Mouse (Mus musculus): ENCODE measurements around the gene Rheb. TPM values are rescaled to one million over a fixed set of nuclear protein-coding genes. Genes with fewer than 3 reads are reported as not detected.
A peak's percentile ranks its signal among the peaks of the same experiment; 100 is the strongest.
"Not testable (repeated sequence)": the region's sequence is repeated elsewhere in the genome, so short reads cannot be mapped to it uniquely, and the experiment has no call there.

Rheb gene
- polyA plus RNA-seq, 1 experiment from 2014 or later: 228 TPM

DNA sequence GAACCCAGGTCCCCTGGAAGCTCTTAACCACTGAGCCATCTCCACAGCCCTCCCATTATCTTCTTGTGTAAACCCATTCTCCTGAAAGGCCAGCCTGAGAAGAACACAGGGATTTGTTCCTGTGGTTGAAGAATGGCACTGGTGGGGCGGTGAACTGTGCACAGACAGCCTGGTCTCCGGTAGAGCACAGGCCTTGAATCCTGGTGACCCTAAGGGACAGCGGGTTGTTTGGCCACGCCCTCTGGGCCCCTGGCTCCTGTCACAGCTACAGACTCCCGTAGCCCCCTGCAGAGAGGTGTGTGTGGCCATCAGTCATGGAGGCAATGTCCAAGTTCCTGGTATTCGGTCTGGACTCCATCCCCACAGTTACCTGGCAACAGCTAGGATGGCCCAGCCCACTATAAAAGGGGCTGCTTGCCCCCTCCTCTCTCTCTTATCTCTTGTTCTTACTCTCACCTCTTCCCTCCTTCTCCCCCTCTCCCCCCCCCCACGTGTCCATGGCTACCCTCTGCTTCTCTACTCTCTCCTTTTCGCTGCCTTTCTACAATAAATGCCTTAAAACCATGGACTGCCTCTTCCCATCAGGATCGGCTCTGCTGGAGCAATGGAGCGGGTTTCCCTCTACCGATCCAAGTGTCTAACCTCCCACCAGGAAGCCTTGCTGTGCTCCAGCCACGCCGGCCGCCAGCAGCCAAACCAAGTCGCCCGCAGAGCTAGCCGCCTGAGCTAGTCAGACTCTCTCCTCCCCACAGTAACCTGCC is 64.2 kb downstream of the Rheb start:
- no peaks in the 10 kb centered on the region for H3K9me3 ChIP-seq
- peak overlapping the region; percentile 5; the same call in 1 of the 2 replicates for H3K4me3 ChIP-seq
- peaks cover 7% of the 10 kb centered on the region; the same call in 1 of the 2 replicates for H3K4me1 ChIP-seq
- H3K27ac ChIP-seq: no peak overlapping the region
- 10% methylated on average over 17 of the region's 17 CpGs for WGBS
- H3K36me3 ChIP-seq (replicated peaks): no peaks in the 10 kb centered on the region
- no peak for ATAC-seq (replicated peaks)
- H3K9ac ChIP-seq: no peak overlapping the region
- peak overlapping the region; percentile 41 for H3K4me2 ChIP-seq
- H3K27me3 ChIP-seq (replicated peaks): peaks cover 6% of the 10 kb centered on the region; the same call in 1 of the 2 replicates

- Histone ChIP-seq H3K9me3 (no peaks in the 10 kb centered on the region), H3K4me3 (no peak overlapping the region), H3K36me3 (replicated peaks) (no peaks in the 10 kb centered on the region), H3K4me2 (no peak overlapping the region), H3K27ac (no peak overlapping the region), H3K27me3 (replicated peaks) (peaks cover 6% of the 10 kb centered on the region; the same call in 1 of the 2 replicates), H3K9ac (no peak overlapping the region), H3K4me1 (peaks cover 7% of the 10 kb centered on the region; the same call in 1 of the 2 replicates)
- no peak for ATAC-seq (replicated peaks)
- 71% methylated on average over 4 of the region's 4 CpGs for WGBS
Measured at GRCm38 (mm10) chr5:24776681-24777080, 65.7 kb downstream of the Rheb start.

DNA sequence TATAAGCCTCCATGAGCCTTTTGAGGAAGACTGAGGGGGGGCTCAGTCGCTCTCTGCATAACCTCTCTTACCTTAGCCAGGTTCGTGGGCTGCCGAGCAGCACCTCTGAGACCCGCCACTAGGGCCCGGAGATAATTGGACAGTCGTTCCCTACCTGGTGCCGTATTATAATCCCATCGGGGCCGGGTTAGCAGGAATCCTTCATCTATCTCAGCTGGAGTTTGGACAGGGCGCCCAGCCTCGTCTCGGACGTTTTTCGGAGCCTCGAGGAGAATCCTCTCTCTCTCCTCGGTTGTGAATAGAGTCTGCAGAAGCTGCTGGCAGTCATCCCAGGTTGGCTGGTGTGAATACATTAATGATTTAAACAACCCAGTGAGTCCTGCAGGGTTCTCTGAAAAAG is 67.9 kb downstream of the Rheb start:
- ATAC-seq (replicated peaks); H3K27me3 ChIP-seq (replicated peaks); H3K4me3 ChIP-seq; H3K4me2 ChIP-seq; H3K27ac ChIP-seq; H3K4me1 ChIP-seq; H3K36me3 ChIP-seq (replicated peaks); H3K9ac ChIP-seq; H3K9me3 ChIP-seq: not testable (repeated sequence)
- 80% methylated on average over 16 of the region's 16 CpGs for WGBS

DNA sequence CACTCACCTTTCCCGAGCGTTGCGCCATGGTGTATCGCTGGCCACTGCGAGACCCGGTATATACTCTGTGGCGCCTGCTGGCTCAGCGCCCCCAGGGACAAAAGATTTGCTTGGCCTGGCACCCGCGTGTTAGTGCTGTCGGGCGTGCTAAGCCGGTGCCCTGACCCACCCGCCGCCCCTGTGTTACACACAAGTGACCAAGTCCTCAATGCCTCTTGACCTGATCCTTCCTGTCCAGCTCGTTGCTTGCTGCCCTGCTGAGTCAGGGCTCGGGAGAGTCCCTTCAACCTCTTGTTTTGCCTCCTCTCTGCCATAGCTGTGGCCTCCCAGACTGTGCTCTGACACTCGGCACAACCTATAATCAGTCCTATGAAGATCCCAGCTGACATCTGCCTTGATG is 84.6 kb downstream of the Rheb start, which contains the start of gene Crygn:
Gene Crygn, minus strand, starts transcription at position 193 of the 400 bp plus-strand sequence.
- Histone ChIP-seq H3K4me1 (no peaks in the 10 kb centered on the region), H3K36me3 (replicated peaks) (no peaks in the 10 kb centered on the region), H3K4me2 (no peak within 1 kb of the TSS), H3K9ac (no peak within 1 kb of the TSS), H3K4me3 (no peak within 1 kb of the TSS), H3K9me3 (no peaks in the 10 kb centered on the region), H3K27me3 (replicated peaks) (no peaks in the 10 kb centered on the region), H3K27ac (no peak within 1 kb of the TSS)
- WGBS: 39% methylated on average over 18 of the region's 18 CpGs
- ATAC-seq (replicated peaks): no peak

- Histone ChIP-seq H3K27me3 (replicated peaks) (no peaks in the 10 kb centered on the region), H3K4me1 (peaks cover 1% of the 10 kb centered on the region), H3K9me3 (no peaks in the 10 kb centered on the region), H3K9ac (no peak overlapping the region), H3K4me2 (no peak overlapping the region), H3K36me3 (replicated peaks) (no peaks in the 10 kb centered on the region), H3K27ac (no peak overlapping the region), H3K4me3 (no peak overlapping the region)
- no peak for ATAC-seq (replicated peaks)
- WGBS: 59% methylated on average over 3 of the region's 3 CpGs
Measured at GRCm38 (mm10) chr5:24756931-24757330, 85.5 kb downstream of the Rheb start.

Other genes starting within 250 kb of the Rheb start
- gene Smarcd3, start 218.2 kb downstream of the Rheb start, polyA plus RNA-seq (2015; fragmentation: Nextera tagmentation; extraction: Ambion mirVana): 182 and 186 TPM in 2 replicates
- 47.5 and 48.7 TPM in 2 replicates for gene Nub1, start 157.1 kb downstream of the Rheb start, polyA plus RNA-seq (2015; fragmentation: Nextera tagmentation; extraction: Ambion mirVana)
- 6.7 and 8.6 TPM in 2 replicates for gene Wdr86, start 111.9 kb downstream of the Rheb start, polyA plus RNA-seq (2015; fragmentation: Nextera tagmentation; extraction: Ambion mirVana)
- gene Crygn, start 84.6 kb downstream of the Rheb start, polyA plus RNA-seq (2015; fragmentation: Nextera tagmentation; extraction: Ambion mirVana): 1.7 and 2.5 TPM in 2 replicates